Mouse (Mus musculus): ENCODE results near the gene Gcn1l1.

Gene Gcn1l1

GRCm38 (mm10) chr5:115586780-115587179 is 21.7 kb downstream of the Gcn1l1 start:
- in situ Hi-C loops (cut with MboI; ENCODE audit: unreplicated experiment in 2 of 2): no loop called here

- in situ Hi-C loops (cut with MboI; ENCODE audit: unreplicated experiment in 2 of 2): no loop called here
Measured at GRCm38 (mm10) chr5:115591028-115591427, 26.0 kb downstream of the Gcn1l1 start.

GRCm38 (mm10) chr5:115591506-115591905 is 26.5 kb downstream of the Gcn1l1 start:
- in situ Hi-C loops (cut with MboI; ENCODE audit: unreplicated experiment in 2 of 2): no loop called here

GRCm38 (mm10) chr5:115603561-115603960 is 38.5 kb downstream of the Gcn1l1 start:
- in situ Hi-C loops (cut with MboI; ENCODE audit: unreplicated experiment in 2 of 2): no loop called here

- in situ Hi-C loops (cut with MboI; ENCODE audit: unreplicated experiment in 2 of 2): no loop called here
Measured at GRCm38 (mm10) chr5:115611566-115611965, 46.5 kb downstream of the Gcn1l1 start.

- in situ Hi-C loops (cut with MboI; ENCODE audit: unreplicated experiment in 2 of 2): no loop called here
Measured at GRCm38 (mm10) chr5:115613332-115613731, 48.3 kb downstream of the Gcn1l1 start.

- in situ Hi-C loops (cut with MboI; ENCODE audit: unreplicated experiment in 2 of 2): no loop called here
Measured at GRCm38 (mm10) chr5:115614948-115615347, 49.9 kb downstream of the Gcn1l1 start.

GRCm38 (mm10) chr5:115619690-115620089 is 54.6 kb downstream of the Gcn1l1 start:
- in situ Hi-C loops (cut with MboI; ENCODE audit: unreplicated experiment in 2 of 2): loop anchor here in 1 of 2 experiments (10.0 kb wide), 1 partner anchor 125 kb away; no protein-coding TSS in a partner anchor

GRCm38 (mm10) chr5:115622686-115623085 is 57.6 kb downstream of the Gcn1l1 start:
- in situ Hi-C loops (cut with MboI; ENCODE audit: unreplicated experiment in 2 of 2): loop anchor here in 1 of 2 experiments (10.0 kb wide), 1 partner anchor 128 kb away; no protein-coding TSS in a partner anchor

- in situ Hi-C loops (cut with MboI; ENCODE audit: unreplicated experiment in 2 of 2): loop anchor here in 1 of 2 experiments (10.0 kb wide), 1 partner anchor 129 kb away; no protein-coding TSS in a partner anchor
Measured at GRCm38 (mm10) chr5:115623694-115624440, 58.8 kb downstream of the Gcn1l1 start.

- in situ Hi-C loops (cut with MboI; ENCODE audit: unreplicated experiment in 2 of 2): loop anchor here (10.0 to 25.0 kb wide), 2 partner anchors 132 to 1789 kb away; partner anchors contain the start of gene Selplg (in 1 of the 2)
Measured at GRCm38 (mm10) chr5:115626237-115626886, 61.3 kb downstream of the Gcn1l1 start.

- in situ Hi-C loops (cut with MboI; ENCODE audit: unreplicated experiment in 2 of 2): loop anchor here (10.0 to 25.0 kb wide), 2 partner anchors 133 to 1791 kb away; partner anchors contain the start of gene Selplg (in 1 of the 2)
Measured at GRCm38 (mm10) chr5:115628083-115628482, 63.0 kb downstream of the Gcn1l1 start.

GRCm38 (mm10) chr5:115629672-115630071 is 64.6 kb downstream of the Gcn1l1 start:
- in situ Hi-C loops (cut with MboI; ENCODE audit: unreplicated experiment in 2 of 2): loop anchor here (10.0 to 25.0 kb wide), 3 partner anchors 135 to 1792 kb away; partner anchors contain the start of genes Selplg (in 1 of the 2) and Suds3 (in 1 of the 2)

GRCm38 (mm10) chr5:115630291-115630690 is 65.2 kb downstream of the Gcn1l1 start:
- in situ Hi-C loops (cut with MboI; ENCODE audit: unreplicated experiment in 2 of 2): loop anchor here in 1 of 2 experiments (10.0 to 25.0 kb wide), 2 partner anchors 1485 to 1793 kb away; partner anchors contain the start of genes Selplg and Suds3

- in situ Hi-C loops (cut with MboI; ENCODE audit: unreplicated experiment in 2 of 2): loop anchor here in 1 of 2 experiments (10.0 to 25.0 kb wide), 2 partner anchors 1483 to 1794 kb away; partner anchors contain the start of genes Selplg and Suds3
Measured at GRCm38 (mm10) chr5:115631505-115632357, 66.7 kb downstream of the Gcn1l1 start, which contains the start of gene Rab35. Gene Rab35 (plus strand): TSS chr5:115631908.

- in situ Hi-C loops (cut with MboI; ENCODE audit: unreplicated experiment in 2 of 2): loop anchor here in 1 of 2 experiments (10.0 to 25.0 kb wide), 2 partner anchors 1482 to 1795 kb away; partner anchors contain the start of genes Selplg and Suds3
Measured at GRCm38 (mm10) chr5:115632358-115632714, 67.3 kb downstream of the Gcn1l1 start.

GRCm38 (mm10) chr5:115633060-115633459 is 68.0 kb downstream of the Gcn1l1 start:
- in situ Hi-C loops (cut with MboI; ENCODE audit: unreplicated experiment in 2 of 2): loop anchor here in 1 of 2 experiments (10.0 to 25.0 kb wide), 2 partner anchors 1482 to 1796 kb away; partner anchors contain the start of genes Selplg and Suds3

GRCm38 (mm10) chr5:115634046-115634445 is 69.0 kb downstream of the Gcn1l1 start:
- in situ Hi-C loops (cut with MboI; ENCODE audit: unreplicated experiment in 2 of 2): loop anchor here in 1 of 2 experiments (10.0 to 25.0 kb wide), 2 partner anchors 1481 to 1797 kb away; partner anchors contain the start of genes Selplg and Suds3

- in situ Hi-C loops (cut with MboI; ENCODE audit: unreplicated experiment in 2 of 2): loop anchor here in 1 of 2 experiments (10.0 to 25.0 kb wide), 2 partner anchors 1479 to 1798 kb away; partner anchors contain the start of genes Selplg and Suds3
Measured at GRCm38 (mm10) chr5:115635536-115635935, 70.5 kb downstream of the Gcn1l1 start.
